Mouse (Mus musculus): ENCODE measurements around the gene Rrp12. TPM values are rescaled to one million over a fixed set of nuclear protein-coding genes. Genes with fewer than 3 reads are reported as not detected.
A peak's percentile ranks its signal among the peaks of the same experiment; 100 is the strongest.

Rrp12 gene
- polyA plus RNA-seq, 1 experiment from 2014 or later: 2.9 TPM

GRCm38 (mm10) chr19:41898860-41899259 lies 2.9 kb upstream of the Rrp12 start:
- TF ChIP-seq EP300 (IDR thresholded peaks at IDR 0.05) (no peak), CTCF (IDR thresholded peaks at IDR 0.05) (peak; percentile 80)
- no peak overlapping the region for H3K9ac ChIP-seq (replicated peaks; ENCODE audit: low read depth)
- no peak overlapping the region for H3K4me2 ChIP-seq (replicated peaks; ENCODE audit: low read depth, low read length)
- no peak for ATAC-seq
- DNase-seq (ENCODE audit: low spot score): peak; percentile 77
- H3K9me3 ChIP-seq (ENCODE audit: low read length): no peaks in the 10 kb centered on the region
- WGBS: 47% methylated on average over 4 of the region's 4 CpGs
- H3K4me1 ChIP-seq (ENCODE audit: insufficient read depth, low read depth, low read length): peaks cover 9% of the 10 kb centered on the region; the same call in 1 of the 2 replicates
- no peaks in the 10 kb centered on the region for H3K27me3 ChIP-seq (replicated peaks; ENCODE audit: insufficient read depth, low read length)
- H3K27ac ChIP-seq (ENCODE audit: low read length): no peak overlapping the region
- H3K36me3 ChIP-seq (ENCODE audit: insufficient read depth, low read length): no peaks in the 10 kb centered on the region
- H3K4me3 ChIP-seq (ENCODE audit: low read depth, low read length): no peak overlapping the region

- Histone ChIP-seq H3K36me3 (ENCODE audit: insufficient read depth, low read length) (no peaks in the 10 kb centered on the region), H3K4me2 (replicated peaks; ENCODE audit: low read depth, low read length) (peak overlapping the region; percentile 89), H3K27ac (ENCODE audit: low read length) (no peak overlapping the region), H3K9ac (replicated peaks; ENCODE audit: low read depth) (no peak overlapping the region), H3K4me3 (ENCODE audit: low read depth, low read length) (peak overlapping the region; percentile 67), H3K27me3 (replicated peaks; ENCODE audit: insufficient read depth, low read length) (no peaks in the 10 kb centered on the region), H3K9me3 (ENCODE audit: low read length) (no peaks in the 10 kb centered on the region), H3K4me1 (ENCODE audit: insufficient read depth, low read depth, low read length) (peaks cover 9% of the 10 kb centered on the region; the same call in 1 of the 2 replicates)
- TF ChIP-seq CTCF (IDR thresholded peaks at IDR 0.05) (no peak), EP300 (IDR thresholded peaks at IDR 0.05) (no peak)
- 12% methylated on average over 18 of the region's 18 CpGs for WGBS
- DNase-seq (ENCODE audit: low spot score) (no peak), ATAC-seq (0 out of 2 replicates have a peak, but pooled peaks have one; percentile 7)
These were observed 342 bp upstream of the Rrp12 start for GRCm38 (mm10) chr19:41896319-41896711.

GRCm38 (mm10) chr19:41894959-41895358 lies 1.0 kb downstream of the Rrp12 start:
- WGBS: 26% methylated on average over 7 of the region's 7 CpGs

DNA sequence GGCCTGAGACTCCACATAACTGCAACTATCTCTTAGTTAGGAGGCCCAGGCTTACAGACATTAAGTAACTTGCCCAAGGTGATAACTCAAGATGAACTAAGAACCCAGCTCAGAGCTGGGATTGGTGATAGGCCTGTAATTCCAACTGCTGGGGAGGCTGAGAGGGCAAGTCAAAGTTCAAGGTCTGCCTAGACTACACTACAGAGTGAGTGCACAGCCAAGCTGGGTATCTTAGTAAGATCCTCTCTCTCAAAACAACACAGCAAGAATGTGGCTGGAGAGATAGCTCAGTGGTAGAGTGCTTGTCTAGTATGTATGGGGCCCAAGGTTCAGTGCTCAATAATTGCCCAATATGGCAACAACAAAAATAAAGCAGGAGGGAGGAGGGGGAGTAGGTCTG lies 7.8 kb downstream of the Rrp12 start:
- Histone ChIP-seq H3K36me3 (ENCODE audit: insufficient read depth, low read length) (no peaks in the 10 kb centered on the region), H3K9ac (replicated peaks; ENCODE audit: low read depth) (no peak overlapping the region), H3K4me3 (ENCODE audit: low read depth, low read length) (no peak overlapping the region), H3K27ac (ENCODE audit: low read length) (no peak overlapping the region), H3K4me2 (replicated peaks; ENCODE audit: low read depth, low read length) (no peak overlapping the region), H3K4me1 (ENCODE audit: insufficient read depth, low read depth, low read length) (no peaks in the 10 kb centered on the region), H3K27me3 (replicated peaks; ENCODE audit: insufficient read depth, low read length) (no peaks in the 10 kb centered on the region), H3K9me3 (ENCODE audit: low read length) (no peaks in the 10 kb centered on the region)
- TF ChIP-seq EP300 (IDR thresholded peaks at IDR 0.05) (no peak), CTCF (IDR thresholded peaks at IDR 0.05) (no peak)
- no peak for DNase-seq (ENCODE audit: low spot score)
- no peak for ATAC-seq

More at GRCm38 (mm10) chr19:41894959-41895358, 1.0 kb downstream of the Rrp12 start:
- no peaks in the 10 kb centered on the region for H3K9me3 ChIP-seq (ENCODE audit: low read length)
- peak overlapping the region; percentile 89 for H3K4me2 ChIP-seq (replicated peaks; ENCODE audit: low read depth, low read length)
- peaks cover 9% of the 10 kb centered on the region; the same call in 1 of the 2 replicates for H3K4me1 ChIP-seq (ENCODE audit: insufficient read depth, low read depth, low read length)
- H3K27me3 ChIP-seq (replicated peaks; ENCODE audit: insufficient read depth, low read length): no peaks in the 10 kb centered on the region
- 0 out of 2 replicates have a peak overlapping the region, but pooled peaks have one; percentile 1 for H3K9ac ChIP-seq (replicated peaks; ENCODE audit: low read depth)
- ATAC-seq: no peak
- no peaks in the 10 kb centered on the region for H3K36me3 ChIP-seq (ENCODE audit: insufficient read depth, low read length)
- H3K4me3 ChIP-seq (ENCODE audit: low read depth, low read length): peak overlapping the region; percentile 67; the same call in 1 of the 2 replicates
- no peak overlapping the region for H3K27ac ChIP-seq (ENCODE audit: low read length)
- TF ChIP-seq EP300 (IDR thresholded peaks at IDR 0.05) (no peak), CTCF (IDR thresholded peaks at IDR 0.05) (no peak)
- DNase-seq (ENCODE audit: low spot score): no peak

GRCm38 (mm10) chr19:41883882-41884281 lies 12.1 kb downstream of the Rrp12 start:
- no peaks in the 10 kb centered on the region for H3K4me1 ChIP-seq (ENCODE audit: insufficient read depth, low read depth, low read length)
- WGBS: 84% methylated on average over 9 of the region's 9 CpGs
- no peak overlapping the region for H3K27ac ChIP-seq (ENCODE audit: low read length)
- no peak for TF ChIP-seq CTCF (IDR thresholded peaks at IDR 0.05)
- TF ChIP-seq EP300 (IDR thresholded peaks at IDR 0.05): no peak
- no peak overlapping the region for H3K4me3 ChIP-seq (ENCODE audit: low read depth, low read length)
- no peaks in the 10 kb centered on the region for H3K9me3 ChIP-seq (ENCODE audit: low read length)
- DNase-seq (ENCODE audit: low spot score) (no peak), ATAC-seq (no peak)
- no peak overlapping the region for H3K9ac ChIP-seq (replicated peaks; ENCODE audit: low read depth)
- no peaks in the 10 kb centered on the region for H3K36me3 ChIP-seq (ENCODE audit: insufficient read depth, low read length)
- no peak overlapping the region for H3K4me2 ChIP-seq (replicated peaks; ENCODE audit: low read depth, low read length)
- H3K27me3 ChIP-seq (replicated peaks; ENCODE audit: insufficient read depth, low read length): no peaks in the 10 kb centered on the region

GRCm38 (mm10) chr19:41881842-41882241 lies 14.1 kb downstream of the Rrp12 start:
- DNase-seq (ENCODE audit: low spot score) (no peak), ATAC-seq (no peak)
- Histone ChIP-seq H3K4me3 (ENCODE audit: low read depth, low read length) (no peak overlapping the region), H3K9ac (replicated peaks; ENCODE audit: low read depth) (no peak overlapping the region), H3K9me3 (ENCODE audit: low read length) (no peaks in the 10 kb centered on the region), H3K27ac (ENCODE audit: low read length) (no peak overlapping the region), H3K4me1 (ENCODE audit: insufficient read depth, low read depth, low read length) (no peaks in the 10 kb centered on the region), H3K36me3 (ENCODE audit: insufficient read depth, low read length) (no peaks in the 10 kb centered on the region), H3K4me2 (replicated peaks; ENCODE audit: low read depth, low read length) (no peak overlapping the region), H3K27me3 (replicated peaks; ENCODE audit: insufficient read depth, low read length) (no peaks in the 10 kb centered on the region)
- TF ChIP-seq CTCF (IDR thresholded peaks at IDR 0.05) (no peak), EP300 (IDR thresholded peaks at IDR 0.05) (no peak)
- 94% methylated on average over 4 of the region's 4 CpGs for WGBS

DNA sequence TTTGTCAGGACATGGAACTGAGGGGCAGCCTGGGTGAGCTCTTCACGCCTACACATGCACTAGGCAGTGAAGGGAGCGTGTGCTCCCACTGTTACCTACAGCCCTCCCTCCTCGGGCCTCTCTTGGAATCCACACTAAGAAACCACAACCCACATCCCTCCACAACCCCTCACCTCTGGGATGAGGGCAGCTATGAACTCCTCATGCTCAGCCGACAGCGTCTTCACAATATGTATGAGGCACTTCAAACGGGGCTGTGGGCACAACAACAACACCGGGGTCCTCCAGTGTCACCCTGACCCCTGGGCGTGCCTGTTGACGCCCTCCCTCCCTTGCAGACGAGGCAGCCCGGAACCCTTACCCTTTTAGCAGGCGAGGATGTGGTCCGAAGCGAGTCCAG lies 21.6 kb downstream of the Rrp12 start:
- Histone ChIP-seq H3K4me1 (ENCODE audit: insufficient read depth, low read depth, low read length) (no peaks in the 10 kb centered on the region), H3K36me3 (ENCODE audit: insufficient read depth, low read length) (no peaks in the 10 kb centered on the region), H3K4me2 (replicated peaks; ENCODE audit: low read depth, low read length) (no peak overlapping the region), H3K27ac (ENCODE audit: low read length) (no peak overlapping the region), H3K4me3 (ENCODE audit: low read depth, low read length) (no peak overlapping the region), H3K27me3 (replicated peaks; ENCODE audit: insufficient read depth, low read length) (no peaks in the 10 kb centered on the region), H3K9ac (replicated peaks; ENCODE audit: low read depth) (no peak overlapping the region), H3K9me3 (ENCODE audit: low read length) (no peaks in the 10 kb centered on the region)
- TF ChIP-seq EP300 (IDR thresholded peaks at IDR 0.05) (no peak), CTCF (IDR thresholded peaks at IDR 0.05) (no peak)
- 88% methylated on average over 14 of the region's 14 CpGs for WGBS
- no peak for DNase-seq (ENCODE audit: low spot score)
- no peak for ATAC-seq
